Mouse (Mus musculus): ENCODE measurements at regions not wholly inside any gene's neighbourhood (a gene's known extent, or its start where the extent isn't known, plus 50 kb on each side); places are given as distances from the start of the nearest gene placed in this dataset.

DNA sequence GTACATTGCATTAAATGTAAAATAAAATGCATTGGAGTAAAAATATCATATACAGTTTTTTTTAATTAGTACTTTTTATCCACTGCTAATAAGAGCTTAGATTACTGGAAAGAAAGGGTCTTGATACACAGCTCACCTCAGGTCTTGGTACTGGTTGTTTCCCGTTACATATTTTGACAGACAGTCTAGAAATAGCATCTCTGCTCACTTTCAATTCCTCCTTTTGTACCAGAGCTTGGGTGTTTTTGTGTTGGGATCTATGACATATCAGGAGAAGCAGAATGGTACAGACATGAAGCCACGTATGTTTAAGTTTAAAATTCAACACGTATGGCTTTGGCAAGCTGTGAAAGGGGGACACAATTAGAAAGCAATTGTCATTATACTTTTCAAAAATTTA, 80.3 kb upstream of the Smarca2 start:
- TF ChIP-seq CTCF (IDR thresholded peaks at IDR 0.05; ENCODE audit: low read depth, low read length): no peak
- no peak for TF ChIP-seq POLR2A (IDR thresholded peaks at IDR 0.05; ENCODE audit: insufficient read depth, low read length)

Data from ES-Bruce4 (cell line).